ENCODE assay signal across 8 mouse cellular contexts in genomic region chr14:21986733-21987659, GRCm38 (mm10). TPM values are rescaled to one million over a fixed set of nuclear protein-coding genes. Genes with fewer than 3 reads are reported as not detected.
DNase-seq lines count a peak whose midpoint lies in the region; ATAC-seq and TF ChIP-seq lines count a peak whose summit lies in the region.

No protein-coding gene starts in this region.

- WGBS in forebrain, postnatal 0 days = 3% methylated on average over 54 of the region's 61 CpGs
- 2% methylated on average over 61 of the region's 61 CpGs for WGBS in kidney, adult 2 months
- under 1% methylated on average over 59 of the region's 61 CpGs for WGBS in lung, embryonic 15.5 days

- peaks cover 8% of the 10 kb centered on the region for H3K4me1 ChIP-seq in forebrain, postnatal 0 days (ENCODE audit: insufficient read depth)
- no peaks in the 10 kb centered on the region for H3K4me1 ChIP-seq in kidney, adult 2 months (ENCODE audit: control insufficient read depth, insufficient read depth, low read length)
- H3K4me1 ChIP-seq in lung, embryonic 15.5 days = peaks cover 32% of the 10 kb centered on the region

- peak overlapping the region; percentile 79 for H3K4me3 ChIP-seq in layer of hippocampus, adult 2 months
- peak overlapping the region; percentile 59 for H3K4me3 ChIP-seq in forebrain, postnatal 0 days (ENCODE audit: low read depth, low read length)
- peak overlapping the region; percentile 85 for H3K4me3 ChIP-seq in kidney, adult 2 months (ENCODE audit: insufficient read depth, low read depth, low read length)
- H3K4me3 ChIP-seq in lung, embryonic 15.5 days = peak overlapping the region; percentile 96

- H3K27ac ChIP-seq in layer of hippocampus, adult 2 months = peak overlapping the region; percentile 88
- peak overlapping the region; percentile 86 for H3K27ac ChIP-seq in forebrain, postnatal 0 days (ENCODE audit: low read depth, low read length)
- H3K27ac ChIP-seq in kidney, adult 2 months (ENCODE audit: insufficient read depth, low read depth, low read length) = peak overlapping the region; percentile 88
- H3K27ac ChIP-seq in lung, embryonic 15.5 days = peak overlapping the region; percentile 100

- peak; percentile 20 for TF ChIP-seq POLR2A in kidney, adult 2 months (IDR thresholded peaks at IDR 0.05; ENCODE audit: low read depth, low read length)

- H3K9ac ChIP-seq in forebrain, postnatal 0 days = peak overlapping the region; percentile 65
- H3K9ac ChIP-seq in lung, embryonic 15.5 days = peak overlapping the region; percentile 99

- TF ChIP-seq CTCF in layer of hippocampus, adult 2 months (conservative IDR thresholded peaks at IDR 0.05) = no peak
- no peak for TF ChIP-seq CTCF in forebrain, postnatal 0 days (IDR thresholded peaks at IDR 0.05; ENCODE audit: low read depth)
- TF ChIP-seq CTCF in kidney, adult 2 months (conservative IDR thresholded peaks at IDR 0.05; ENCODE audit: insufficient read depth, insufficient read length, low read depth, low read length) = no peak

- ATAC-seq in forebrain, postnatal 0 days = peak; percentile 32
- ATAC-seq in lung, embryonic 15.5 days (ENCODE audit: borderline replicate concordance, extremely low read depth, low FRiP score, low TSS enrichment) = peak; percentile 19

- H3K36me3 ChIP-seq in forebrain, postnatal 0 days (ENCODE audit: insufficient read depth) = no peaks in the 10 kb centered on the region
- H3K36me3 ChIP-seq in kidney, adult 2 months (ENCODE audit: control insufficient read depth, insufficient read depth, low read length) = peaks cover 16% of the 10 kb centered on the region
- H3K36me3 ChIP-seq in lung, embryonic 15.5 days = peaks cover 10% of the 10 kb centered on the region; the same call in 1 of the 2 replicates

- H3K4me2 ChIP-seq in forebrain, postnatal 0 days (ENCODE audit: low read depth) = peak overlapping the region; percentile 96
- peak overlapping the region; percentile 90 for H3K4me2 ChIP-seq in lung, embryonic 15.5 days

- H3K9me3 ChIP-seq in forebrain, postnatal 0 days (ENCODE audit: low read length) = no peaks in the 10 kb centered on the region
- no peaks in the 10 kb centered on the region for H3K9me3 ChIP-seq in lung, embryonic 15.5 days

- DNase-seq in layer of hippocampus, adult 2 months (ENCODE audit: low spot score in 2 of 2) = no peak
- no peak for DNase-seq in layer of hippocampus, postnatal 14 days (ENCODE audit: low spot score in 2 of 2)
- peak; percentile 75 for DNase-seq in adrenal gland, adult 2 months
- peak; percentile 61 for DNase-seq in forebrain, postnatal 0 days
- DNase-seq in kidney, adult 2 months = peak; percentile 48
- peak; percentile 53 for DNase-seq in skeletal muscle tissue, adult 2 months (ENCODE audit: low read depth, low spot score)
- DNase-seq in frontal cortex, postnatal 14 days (ENCODE audit: low spot score in 2 of 2) = no peak

- H3K27me3 ChIP-seq in forebrain, postnatal 0 days (ENCODE audit: insufficient read depth, low read length) = peaks cover 56% of the 10 kb centered on the region
- H3K27me3 ChIP-seq in kidney, adult 2 months (replicated peaks; ENCODE audit: control insufficient read depth, insufficient read depth, low read length) = no peaks in the 10 kb centered on the region
- H3K27me3 ChIP-seq in lung, embryonic 15.5 days = no peaks in the 10 kb centered on the region

RNA-seq across cellular contexts. Expression of gene Zfp503, which starts 2.4 kb away (rescaled TPM):
- total RNA-seq in layer of hippocampus, adult 2 months (2021) = 1 to 10 TPM; 2.2 to 2.5 TPM
- 1 to 10 TPM; 2.9 TPM for total RNA-seq in layer of hippocampus, postnatal 14 days (2021)
- 10 to 100 TPM; 19.4 to 34.1 TPM for total RNA-seq in adrenal gland, adult 2 months (2021)
- polyA plus RNA-seq in adrenal gland, adult 2 months (2012; rRNA removed) = 101 and 106 TPM in 2 replicates
- 7.7 and 8.7 TPM in 2 replicates for total RNA-seq in forebrain, postnatal 0 days (2014; rRNA removed)
- 3.9 and 5.0 TPM in 2 replicates for polyA plus RNA-seq in forebrain, postnatal 0 days (2015; fragmentation: Nextera tagmentation; extraction: Ambion mirVana)
- 56.9 and 85.8 TPM in 2 replicates for polyA plus RNA-seq in kidney, adult 2 months (2012; rRNA removed)
- polyA plus RNA-seq in lung, embryonic 15.5 days (2015; fragmentation: Nextera tagmentation; extraction: Ambion mirVana) = 26.8 and 28.2 TPM in 2 replicates

RNA-seq across cellular contexts. Expression of gene Lrmda, which starts 32.5 kb away (rescaled TPM):
- total RNA-seq in layer of hippocampus, adult 2 months (2021) = 1 to 10 TPM in 1 of 2 experiments, under 1 TPM in 1; 0.87 to 1.5 TPM
- total RNA-seq in layer of hippocampus, postnatal 14 days (2021) = under 1 TPM in 1 of 2 experiments, not detected in 1; 0.95 TPM
- 1 to 10 TPM; 2.7 to 8.6 TPM for total RNA-seq in adrenal gland, adult 2 months (2021)
- polyA plus RNA-seq in adrenal gland, adult 2 months (2012; rRNA removed) = 0.89 and 0.92 TPM in 2 replicates
- total RNA-seq in forebrain, postnatal 0 days (2014; rRNA removed) = 0.15 TPM in 1 of 2 replicates, not detected in the other
- 0.18 and 0.28 TPM in 2 replicates for polyA plus RNA-seq in forebrain, postnatal 0 days (2015; fragmentation: Nextera tagmentation; extraction: Ambion mirVana)
- 3.3 TPM in 2 replicates for polyA plus RNA-seq in kidney, adult 2 months (2012; rRNA removed)
- polyA plus RNA-seq in lung, embryonic 15.5 days (2015; fragmentation: Nextera tagmentation; extraction: Ambion mirVana) = 0.39 and 0.62 TPM in 2 replicates

Comparison
In these comparisons a context has a peak if more than half of its experiments do, and no peak if none do; other contexts are left out.
1. DNase-seq: peak in adrenal gland, adult 2 months (single experiment), forebrain, postnatal 0 days (single experiment), kidney, adult 2 months (single experiment) and skeletal muscle tissue, adult 2 months (single experiment); none in layer of hippocampus, adult 2 months (0 of 2), layer of hippocampus, postnatal 14 days (0 of 2) and frontal cortex, postnatal 14 days (0 of 2).
2. Peak in every context shown above with its lines, with median percentiles within 50 percentile points of each other: H3K27ac ChIP-seq and H3K4me3 ChIP-seq.